Mouse (Mus musculus) left cerebral cortex, postnatal 36 days (tissue): ENCODE measurements at regions not wholly inside any gene's neighbourhood (a gene's known extent, or its start where the extent isn't known, plus 50 kb on each side); places are given as distances from the start of the nearest gene placed in this dataset.

Source experiments
- DNase-seq, 2 experiments: peaks; one replicate each; pipeline ENCODE4 v3.0.0; 2021 to 2022; ENCODE audit warnings: low spot score in 2 of 2, mixed read lengths in 1 of 2
- intact Hi-C: fragments of 180-260 bp; cut with DNase I; formaldehyde crosslinking; loops from one replicate; pipeline ENCODE4 v1.15.1; 2025

- intact Hi-C loops = no loop called here
- DNase-seq = no peak
Measured at GRCm38 (mm10) chr10:92007891-92008290, 714.3 kb downstream of the Nedd1 start.

DNA sequence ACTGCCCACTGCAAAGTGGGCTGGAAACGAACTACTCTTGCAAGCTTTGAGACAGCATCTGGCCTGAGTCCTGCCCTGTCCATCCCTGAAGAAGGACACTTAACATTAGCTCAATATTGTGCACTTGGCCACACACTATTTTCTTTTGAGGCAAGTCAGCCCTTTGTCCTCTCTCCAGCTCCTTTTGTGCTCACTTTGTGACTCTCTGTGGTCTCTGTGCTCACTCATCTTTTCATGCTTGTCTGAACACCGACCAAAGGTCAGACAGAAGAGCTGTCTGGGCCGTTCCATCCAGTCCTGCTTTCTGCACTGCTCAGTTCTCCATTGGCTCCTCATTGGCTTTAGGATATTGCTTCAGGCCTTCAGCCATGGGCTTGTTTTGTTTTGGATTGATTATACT is 715.8 kb downstream of the Nedd1 start:
- intact Hi-C loops = no loop called here
- no peak for DNase-seq

- DNase-seq = no peak
Measured at GRCm38 (mm10) chr10:91991040-91991439, 731.2 kb downstream of the Nedd1 start.

GRCm38 (mm10) chr10:91988364-91988763 is 733.9 kb downstream of the Nedd1 start:
- no peak for DNase-seq
- intact Hi-C loops = no loop called here

More at GRCm38 (mm10) chr10:91991040-91991439, 731.2 kb downstream of the Nedd1 start:
- intact Hi-C loops = no loop called here

GRCm38 (mm10) chr10:91979841-91980240 is 742.4 kb downstream of the Nedd1 start:
- intact Hi-C loops = no loop called here

GRCm38 (mm10) chr10:91971951-91972350 is 750.3 kb downstream of the Nedd1 start:
- DNase-seq = no peak
- intact Hi-C loops = no loop called here

More at GRCm38 (mm10) chr10:91979841-91980240, 742.4 kb downstream of the Nedd1 start:
- DNase-seq = no peak

GRCm38 (mm10) chr10:91967570-91968310 is 754.5 kb downstream of the Nedd1 start:
- no peak for DNase-seq
- intact Hi-C loops = no loop called here

DNA sequence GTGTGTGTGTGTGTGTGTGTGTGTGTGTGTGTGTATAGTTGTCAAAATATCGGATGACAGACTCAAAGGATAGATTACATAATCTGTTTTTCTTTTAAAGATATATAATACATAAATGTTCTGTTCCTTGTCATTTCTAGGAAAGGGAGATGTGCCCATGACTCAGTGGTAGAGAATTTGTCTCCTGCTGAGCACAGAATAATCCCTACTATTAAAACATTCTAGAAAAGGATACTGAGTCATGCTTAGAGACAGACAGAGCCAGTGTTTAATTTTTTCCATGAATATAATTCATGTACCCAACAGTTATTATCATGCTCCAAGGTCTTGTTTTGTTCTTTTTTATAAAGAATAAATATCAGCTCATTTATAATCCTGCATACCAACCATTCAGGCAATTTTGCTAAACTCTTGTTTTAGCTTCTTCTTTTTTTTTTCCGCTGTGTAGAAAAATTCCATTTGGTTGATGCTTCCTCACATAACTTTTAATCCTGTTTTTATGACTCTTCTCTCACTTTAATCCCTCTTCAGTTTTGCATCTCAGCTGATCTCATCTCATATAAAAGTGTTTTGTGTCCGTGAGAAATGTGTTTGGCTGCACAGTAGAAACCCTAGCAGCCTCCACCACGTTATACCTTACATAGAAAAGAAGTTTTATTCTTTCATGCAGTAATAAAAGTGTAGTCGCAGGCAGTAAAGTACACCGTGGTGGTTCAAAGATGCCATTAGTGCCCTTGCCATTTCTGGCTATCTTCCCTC is 762.3 kb downstream of the Nedd1 start:
- no peak for DNase-seq
- intact Hi-C loops = no loop called here

DNA sequence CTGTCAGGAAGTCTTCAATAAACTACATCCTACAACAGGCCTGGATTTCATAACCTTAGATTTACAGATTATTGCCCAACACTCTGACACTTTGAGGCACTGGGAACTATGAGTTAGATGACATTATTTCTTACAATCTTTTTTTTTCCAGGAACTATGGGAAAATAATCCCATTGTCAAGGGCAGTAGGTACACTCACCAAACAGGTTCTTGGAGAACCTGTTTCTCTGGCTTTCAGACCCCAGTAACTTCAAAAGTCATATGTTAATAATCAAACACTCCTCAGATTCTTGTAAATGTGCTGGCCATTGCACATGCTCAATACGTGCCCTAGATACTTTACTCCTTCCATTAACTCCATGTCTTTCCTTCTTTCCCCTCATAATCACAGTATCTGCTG is 769.1 kb downstream of the Nedd1 start:
- no peak for DNase-seq
- intact Hi-C loops = no loop called here

DNA sequence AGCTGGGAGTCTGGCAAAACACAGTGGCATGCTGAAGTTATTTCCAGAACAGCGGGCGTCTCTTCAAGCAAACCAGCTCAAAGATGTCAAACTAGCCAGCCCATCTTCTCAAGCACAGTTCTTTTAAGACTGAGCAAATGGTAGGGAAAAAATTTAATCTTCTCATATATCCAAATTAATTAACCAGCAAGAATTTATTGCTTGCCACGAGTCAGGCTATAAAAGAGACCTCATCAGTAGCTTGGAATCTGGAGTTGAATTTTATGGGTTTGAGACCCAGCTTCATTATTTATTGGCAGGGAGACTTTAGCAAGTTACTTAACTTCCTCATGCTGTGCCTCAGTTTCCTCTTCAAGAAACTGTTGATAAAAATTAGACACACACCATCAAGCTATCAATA is 742.5 kb upstream of the Tmpo start:
- intact Hi-C loops = no loop called here
- DNase-seq = no peak

DNA sequence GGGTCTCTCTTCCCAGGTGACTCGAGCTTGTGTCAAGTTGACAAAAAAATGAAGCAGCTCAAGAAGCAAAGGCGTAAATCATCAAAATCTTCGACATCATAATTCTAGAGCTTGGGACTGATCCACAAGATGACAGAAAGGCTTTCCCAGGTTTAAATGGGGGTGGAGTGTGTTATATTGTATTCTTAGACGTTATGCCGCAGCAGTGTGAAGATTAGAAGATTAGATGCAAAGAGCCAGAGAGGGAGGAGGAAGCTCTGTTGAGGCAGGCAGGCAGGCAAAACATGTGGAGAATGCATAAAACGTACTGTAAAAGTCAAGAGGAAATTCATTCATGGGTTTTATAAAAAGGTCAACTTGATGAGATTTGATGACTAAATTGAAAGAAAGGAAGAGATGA is 708.7 kb upstream of the Tmpo start:
- intact Hi-C loops = no loop called here
- no peak for DNase-seq

GRCm38 (mm10) chr10:91888537-91888936 is 707.4 kb upstream of the Tmpo start:
- intact Hi-C loops = no loop called here
- DNase-seq = peak; percentile 49 to 69

- intact Hi-C loops = no loop called here
- DNase-seq = no peak
Measured at GRCm38 (mm10) chr10:91883155-91883554, 702.0 kb upstream of the Tmpo start.

DNA sequence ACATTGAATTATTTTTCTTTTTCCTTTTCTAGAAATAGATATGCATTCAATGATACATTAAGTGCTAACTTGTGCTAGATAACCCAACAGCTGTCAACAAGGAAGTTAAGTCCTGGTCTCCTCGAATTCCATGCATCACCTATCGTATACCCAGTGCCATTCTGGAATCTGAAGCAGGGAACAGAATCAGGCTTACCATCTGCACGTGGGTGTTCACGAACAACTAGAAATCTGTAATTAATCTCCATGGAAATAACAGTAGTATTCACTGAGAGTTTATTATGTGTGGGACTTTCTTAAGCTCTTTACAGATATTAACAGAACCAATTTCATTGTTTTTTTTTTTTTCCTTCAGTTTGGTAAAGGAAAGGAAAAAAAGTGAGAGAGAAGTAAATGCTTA is 701.4 kb upstream of the Tmpo start:
- intact Hi-C loops = no loop called here
- no peak for DNase-seq

DNA sequence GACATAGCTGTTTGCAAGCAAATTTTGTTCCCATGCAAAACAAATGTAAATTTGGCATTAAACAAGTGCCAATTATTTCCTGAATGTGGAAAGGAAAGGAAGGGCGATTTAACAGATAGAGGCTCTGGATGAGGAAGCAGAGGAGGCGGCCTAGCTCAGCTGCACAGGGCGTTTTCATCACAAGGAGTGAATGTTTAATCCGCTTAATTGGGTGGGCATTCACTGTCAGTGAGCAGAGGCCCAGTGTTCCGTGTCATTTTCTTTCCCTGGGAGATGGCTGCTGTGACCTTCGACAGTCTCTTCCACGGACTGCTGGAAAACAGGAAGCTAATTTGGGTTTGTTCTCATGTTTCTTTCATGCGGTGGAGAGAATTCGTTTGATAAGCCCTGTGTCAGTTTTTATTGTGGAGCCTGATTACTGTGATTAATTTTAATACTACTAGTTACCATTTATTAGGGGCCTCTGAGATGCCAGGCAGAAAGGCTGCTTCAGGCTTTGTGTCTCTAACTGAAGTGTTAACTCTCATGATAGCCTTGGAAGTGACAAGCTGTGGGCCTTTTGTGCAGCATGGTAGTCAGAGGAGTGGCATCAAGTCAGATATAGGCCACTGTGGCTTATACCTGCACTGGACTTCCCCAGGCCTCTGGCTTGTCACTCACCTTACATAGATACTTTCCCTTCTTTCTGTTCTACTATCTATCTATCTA is 700.6 kb upstream of the Tmpo start:
- intact Hi-C loops = no loop called here
- DNase-seq = no peak

DNA sequence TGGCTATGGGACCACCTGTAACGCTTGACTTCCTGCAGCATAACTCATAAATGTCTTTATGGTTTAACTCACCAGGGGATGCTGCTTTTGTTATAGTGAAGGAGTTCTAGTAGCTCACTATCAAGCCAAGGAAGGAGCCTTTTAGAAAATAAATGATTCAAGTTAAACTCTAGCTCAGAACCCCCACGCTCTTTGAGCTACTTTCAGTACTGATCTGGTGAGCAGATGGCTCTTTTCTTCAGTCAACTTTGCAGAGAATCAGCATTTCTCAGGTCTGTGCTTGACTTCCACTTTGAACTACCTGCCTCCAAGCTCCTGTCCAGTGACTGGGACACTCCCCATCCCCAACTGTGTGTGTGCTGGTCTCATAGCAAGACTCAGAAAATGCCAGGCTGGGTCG is 694.3 kb upstream of the Tmpo start:
- peak in 1 of 2 experiments; percentile 6 for DNase-seq
- intact Hi-C loops = no loop called here

GRCm38 (mm10) chr10:91871244-91871643 is 690.1 kb upstream of the Tmpo start:
- DNase-seq = no peak

GRCm38 (mm10) chr10:91858711-91859595 is 677.8 kb upstream of the Tmpo start:
- DNase-seq = no peak

More at GRCm38 (mm10) chr10:91871244-91871643, 690.1 kb upstream of the Tmpo start:
- intact Hi-C loops = no loop called here

GRCm38 (mm10) chr10:91827074-91827473 is 646.0 kb upstream of the Tmpo start:
- intact Hi-C loops = no loop called here
- DNase-seq = no peak

More at GRCm38 (mm10) chr10:91858711-91859595, 677.8 kb upstream of the Tmpo start:
- intact Hi-C loops = no loop called here
